Mouse (Mus musculus) hindbrain, embryonic 14.5 days (tissue): ENCODE results near the gene Cux2. TPM values are rescaled to one million over a fixed set of nuclear protein-coding genes. Genes with fewer than 3 reads are reported as not detected.

Source experiments
- ATAC-seq: fragments of 200-750 bp; cut with Nextera tagmentation; 2 replicates; pipeline ENCODE4 v1.8.0; 2017; ENCODE audit warnings: moderate number of reproducible peaks, mild to moderate bottlenecking, moderate TSS enrichment, moderate library complexity; ENCODE audit not compliant: low FRiP score
- DNase-seq: peaks from one replicate; pipeline ENCODE4 v3.0.0-alpha.2; 2015; ENCODE audit warnings: low spot score
- H3K27ac ChIP-seq: fragments of 300-500 bp; sonication (generic); 2 replicates; pipeline ENCODE4 v1.5.1; 2014; ENCODE audit warnings: mild to moderate bottlenecking, moderate library complexity
- H3K27me3 ChIP-seq: fragments of 300-500 bp; sonication (generic); 2 replicates; pipeline ENCODE4 v1.6.1; 2014; ENCODE audit warnings: mild to moderate bottlenecking, low read length, mixed read lengths; ENCODE audit not compliant: control insufficient read depth, insufficient read depth
- H3K36me3 ChIP-seq: fragments of 300-500 bp; sonication (generic); replicated peaks from 2 replicates; pipeline ENCODE4 v1.6.1; 2014; ENCODE audit not compliant: control insufficient read depth, insufficient read depth
- H3K4me1 ChIP-seq: fragments of 300-500 bp; sonication (generic); replicated peaks from 2 replicates; pipeline ENCODE4 v1.6.1; 2014; ENCODE audit warnings: antibody characterized with exemption, low read length, mixed read lengths; ENCODE audit not compliant: control insufficient read depth, insufficient read depth
- H3K4me2 ChIP-seq: fragments of 300-500 bp; sonication (generic); replicated peaks from 2 replicates; pipeline ENCODE4 v1.6.1; 2014; ENCODE audit warnings: mild to moderate bottlenecking, moderate library complexity
- H3K4me3 ChIP-seq: fragments of 300-500 bp; sonication (generic); replicated peaks from 2 replicates; pipeline ENCODE4 v1.5.1; 2014; ENCODE audit warnings: mild to moderate bottlenecking, low read length
- H3K9ac ChIP-seq: fragments of 300-500 bp; sonication (generic); 2 replicates; pipeline ENCODE4 v1.6.1; 2014
- H3K9me3 ChIP-seq: fragments of 300-500 bp; sonication (generic); 2 replicates; pipeline ENCODE4 v1.6.1; 2016; ENCODE audit warnings: low read length; ENCODE audit not compliant: control insufficient read depth
- WGBS: fragments of 180-500 bp; shearing (Covaris S2); extraction: QIAGEN DNeasy Blood & Tissue Kit; methylation state at CpG from one replicate; pipeline ENCODE4 v1.1.7; 2014; 5-methylcytosine and 5-hydroxymethylcytosine counted together
- polyA plus RNA-seq: library from polyadenylated mRNA; unstranded; fragments of >200 nt; fragmentation: Nextera tagmentation; extraction: Ambion mirVana; gene quantifications from 2 replicates; pipeline ENCODE4 v1.2.1, GENCODE M21; 2014

The Cux2 gene
- polyA plus RNA-seq, 1 experiment from 2014 or later: 28.1 TPM

- ATAC-seq (no peak), DNase-seq (no peak)
- no peak overlapping the region for H3K27ac ChIP-seq
- H3K36me3 ChIP-seq: peaks cover 13% of the 10 kb centered on the region
- H3K9ac ChIP-seq: no peak overlapping the region
- H3K27me3 ChIP-seq: peaks cover 3% of the 10 kb centered on the region; the same call in 1 of the 2 replicates
- H3K4me3 ChIP-seq: no peak overlapping the region
- H3K9me3 ChIP-seq: no peaks in the 10 kb centered on the region
- H3K4me1 ChIP-seq: peaks cover 11% of the 10 kb centered on the region
- 88% methylated on average over 3 of the region's 3 CpGs for WGBS
- H3K4me2 ChIP-seq: no peak overlapping the region
Observed at GRCm38 (mm10) chr5:121825606-121826005, 224.3 kb downstream of the Cux2 start.

GRCm38 (mm10) chr5:121824121-121824520, 225.8 kb downstream of the Cux2 start:
- Histone ChIP-seq H3K27ac (peak overlapping the region; percentile 32; the same call in 1 of the 2 replicates), H3K9me3 (no peaks in the 10 kb centered on the region), H3K4me1 (peaks cover 6% of the 10 kb centered on the region), H3K4me2 (no peak overlapping the region), H3K4me3 (no peak overlapping the region), H3K36me3 (peaks cover 27% of the 10 kb centered on the region), H3K27me3 (no peaks in the 10 kb centered on the region), H3K9ac (no peak overlapping the region)
- WGBS: 51% methylated on average over 4 of the region's 4 CpGs
- ATAC-seq (no peak), DNase-seq (no peak)

DNA sequence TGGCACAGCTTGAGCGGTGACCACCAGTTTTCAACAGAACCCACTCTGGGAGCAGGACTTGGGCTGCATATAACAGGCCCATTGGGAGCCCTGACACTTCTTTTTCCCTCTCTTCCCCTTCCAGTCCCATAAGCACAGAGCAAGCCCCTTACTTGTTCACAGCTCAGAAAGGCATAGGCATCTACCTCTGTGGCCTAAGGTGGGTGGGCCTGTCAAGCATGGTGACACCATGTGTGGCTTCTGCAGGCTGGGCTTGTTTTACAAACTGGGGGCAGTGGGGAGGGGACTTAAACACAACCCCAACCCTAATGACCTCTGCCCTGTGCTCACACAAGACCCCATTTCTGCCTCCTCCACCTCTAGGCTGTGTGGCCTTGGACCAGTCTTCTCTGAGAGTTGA, 226.2 kb downstream of the Cux2 start:
- Histone ChIP-seq H3K36me3 (peaks cover 32% of the 10 kb centered on the region), H3K4me2 (no peak overlapping the region), H3K27ac (no peak overlapping the region), H3K4me3 (no peak overlapping the region), H3K9me3 (no peaks in the 10 kb centered on the region), H3K9ac (no peak overlapping the region), H3K4me1 (peaks cover 6% of the 10 kb centered on the region), H3K27me3 (no peaks in the 10 kb centered on the region)
- DNase-seq (no peak), ATAC-seq (no peak)
- WGBS: 95% methylated on average over 1 of the region's 1 CpGs

GRCm38 (mm10) chr5:121822786-121823505, 227.0 kb downstream of the Cux2 start:
- no peak overlapping the region for H3K9ac ChIP-seq
- no peak overlapping the region for H3K4me2 ChIP-seq
- no peak overlapping the region for H3K27ac ChIP-seq
- peaks cover 39% of the 10 kb centered on the region for H3K36me3 ChIP-seq
- H3K27me3 ChIP-seq: no peaks in the 10 kb centered on the region
- no peak overlapping the region for H3K4me3 ChIP-seq
- peaks cover under 1% of the 10 kb centered on the region for H3K4me1 ChIP-seq
- H3K9me3 ChIP-seq: no peaks in the 10 kb centered on the region
- ATAC-seq: no peak
- DNase-seq: no peak
- 78% methylated on average over 7 of the region's 7 CpGs for WGBS

DNA sequence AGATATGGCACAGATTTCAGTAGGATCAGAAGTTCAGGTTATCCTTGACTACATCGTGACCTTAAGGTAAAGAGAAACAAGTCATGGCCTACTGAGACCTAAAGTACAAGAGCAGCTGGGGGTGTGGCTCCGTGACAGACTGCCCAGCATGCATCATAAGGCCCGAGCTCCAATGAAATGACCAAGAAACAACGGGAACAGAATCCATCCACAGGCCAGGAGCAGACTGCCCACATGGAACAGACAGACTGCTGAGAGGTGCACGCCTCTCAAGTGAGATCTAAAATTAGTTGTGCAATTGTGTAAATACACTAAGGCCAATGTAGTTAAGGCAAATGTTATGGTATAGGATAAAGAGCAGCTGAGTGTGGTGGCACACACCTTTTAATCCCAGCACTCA, 228.3 kb downstream of the Cux2 start:
- no peaks in the 10 kb centered on the region for H3K9me3 ChIP-seq
- peaks cover 53% of the 10 kb centered on the region for H3K36me3 ChIP-seq
- H3K4me1 ChIP-seq: no peaks in the 10 kb centered on the region
- H3K27ac ChIP-seq: no peak overlapping the region
- no peak overlapping the region for H3K4me3 ChIP-seq
- no peak for DNase-seq
- no peaks in the 10 kb centered on the region for H3K27me3 ChIP-seq
- H3K9ac ChIP-seq: no peak overlapping the region
- H3K4me2 ChIP-seq: no peak overlapping the region
- no peak for ATAC-seq
- WGBS: 79% methylated on average over 5 of the region's 5 CpGs

DNA sequence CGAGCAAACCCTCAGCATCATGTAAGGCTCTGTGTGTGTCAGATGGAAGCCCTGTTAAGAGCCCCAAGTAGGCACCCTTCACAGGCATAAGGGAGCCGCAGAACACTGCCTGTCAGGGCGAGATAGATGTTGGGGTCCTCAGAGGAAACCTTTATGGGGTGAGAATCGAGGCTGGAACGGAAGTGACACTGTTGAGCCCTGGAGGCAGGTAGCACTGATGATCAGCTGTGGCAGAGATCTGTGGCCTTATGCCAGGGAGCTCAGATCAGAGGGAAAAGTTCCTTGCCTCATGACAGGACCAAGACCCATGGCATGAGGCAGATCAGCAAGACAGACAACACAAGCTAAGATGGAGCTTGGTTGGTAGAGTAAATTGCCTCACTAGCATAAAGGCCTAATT, 228.8 kb downstream of the Cux2 start:
- 87% methylated on average over 5 of the region's 5 CpGs for WGBS
- H3K27ac ChIP-seq: no peak overlapping the region
- H3K27me3 ChIP-seq: no peaks in the 10 kb centered on the region
- no peaks in the 10 kb centered on the region for H3K9me3 ChIP-seq
- peaks cover 58% of the 10 kb centered on the region for H3K36me3 ChIP-seq
- ATAC-seq: no peak
- H3K9ac ChIP-seq: no peak overlapping the region
- no peaks in the 10 kb centered on the region for H3K4me1 ChIP-seq
- H3K4me3 ChIP-seq: no peak overlapping the region
- DNase-seq: no peak
- H3K4me2 ChIP-seq: no peak overlapping the region

DNA sequence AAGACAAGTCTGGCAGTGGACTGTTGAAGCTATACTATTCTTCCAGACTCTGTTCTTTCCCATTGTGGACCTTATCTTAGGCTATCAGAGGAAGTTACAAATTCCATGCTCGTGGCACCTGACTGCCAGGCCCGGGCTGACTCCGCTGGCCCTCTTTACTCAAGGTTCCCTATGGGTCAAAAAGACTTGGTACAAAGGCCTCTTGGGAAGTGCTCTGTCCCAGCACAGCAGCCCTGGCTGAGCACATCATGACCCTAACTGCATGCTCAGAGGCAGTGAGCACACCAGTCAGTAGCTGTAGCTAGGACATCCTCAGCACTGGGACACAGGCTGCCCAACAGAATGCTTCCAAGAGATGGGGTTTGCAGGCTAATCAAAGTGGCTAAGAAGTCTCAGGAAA, 229.2 kb downstream of the Cux2 start:
- Histone ChIP-seq H3K4me1 (no peaks in the 10 kb centered on the region), H3K9ac (no peak overlapping the region), H3K4me2 (no peak overlapping the region), H3K36me3 (peaks cover 62% of the 10 kb centered on the region), H3K4me3 (no peak overlapping the region), H3K9me3 (no peaks in the 10 kb centered on the region), H3K27ac (no peak overlapping the region), H3K27me3 (no peaks in the 10 kb centered on the region)
- 89% methylated on average over 3 of the region's 3 CpGs for WGBS
- no peak for DNase-seq
- ATAC-seq: no peak

GRCm38 (mm10) chr5:121820161-121820560, 229.7 kb downstream of the Cux2 start:
- ATAC-seq (no peak), DNase-seq (no peak)
- H3K9ac ChIP-seq: no peak overlapping the region
- H3K9me3 ChIP-seq: no peaks in the 10 kb centered on the region
- H3K4me2 ChIP-seq: no peak overlapping the region
- no peaks in the 10 kb centered on the region for H3K4me1 ChIP-seq
- no peak overlapping the region for H3K4me3 ChIP-seq
- no peaks in the 10 kb centered on the region for H3K27me3 ChIP-seq
- H3K36me3 ChIP-seq: peaks cover 67% of the 10 kb centered on the region
- 82% methylated on average over 2 of the region's 2 CpGs for WGBS
- no peak overlapping the region for H3K27ac ChIP-seq

DNA sequence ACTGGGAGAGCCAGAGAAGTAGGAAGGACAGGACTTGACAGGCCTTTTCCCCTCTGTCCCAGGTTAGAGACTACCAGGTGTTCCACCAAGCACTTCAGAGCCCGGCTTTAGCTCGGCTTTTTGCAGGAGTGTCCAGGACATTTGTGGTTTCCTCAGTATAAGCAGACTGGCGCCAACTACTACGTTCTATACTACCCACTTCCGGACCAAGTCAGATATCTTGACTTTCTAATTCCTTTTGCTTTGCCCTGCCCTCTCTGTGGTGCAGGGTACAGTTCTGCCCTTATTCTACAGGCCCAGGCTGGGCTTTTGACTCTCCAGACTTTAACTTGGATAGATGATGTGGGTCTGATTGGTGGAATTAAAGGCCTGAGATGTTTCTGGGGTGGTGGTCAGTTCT, 230.3 kb downstream of the Cux2 start:
- Histone ChIP-seq H3K27me3 (no peaks in the 10 kb centered on the region), H3K36me3 (peaks cover 71% of the 10 kb centered on the region), H3K9me3 (no peaks in the 10 kb centered on the region), H3K27ac (no peak overlapping the region), H3K4me3 (no peak overlapping the region), H3K4me2 (no peak overlapping the region), H3K9ac (no peak overlapping the region), H3K4me1 (no peaks in the 10 kb centered on the region)
- DNase-seq (no peak), ATAC-seq (no peak)
- WGBS: 96% methylated on average over 5 of the region's 5 CpGs

DNA sequence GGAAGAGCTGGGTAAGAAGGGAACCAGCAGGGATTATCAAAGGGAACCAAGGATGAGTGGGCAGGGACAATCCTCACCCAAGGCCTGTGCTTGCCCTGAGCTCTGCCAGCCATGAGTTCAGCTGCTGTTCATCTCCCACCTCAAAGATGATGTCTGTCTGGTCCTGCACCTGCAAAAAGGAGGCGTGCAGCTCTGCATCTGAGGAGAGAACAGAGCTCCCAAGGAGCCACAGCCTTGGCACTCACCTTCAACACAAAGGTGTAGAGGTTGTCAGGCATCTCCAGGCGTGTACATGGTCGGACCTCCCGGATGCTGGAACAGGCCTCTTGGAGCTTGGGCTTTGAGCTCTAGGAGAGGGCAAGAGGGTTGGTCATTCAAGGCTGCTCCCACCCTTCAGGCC, 231.0 kb downstream of the Cux2 start:
- no peak overlapping the region for H3K27ac ChIP-seq
- no peaks in the 10 kb centered on the region for H3K27me3 ChIP-seq
- no peak overlapping the region for H3K9ac ChIP-seq
- DNase-seq (no peak), ATAC-seq (no peak)
- H3K4me3 ChIP-seq: no peak overlapping the region
- no peak overlapping the region for H3K4me2 ChIP-seq
- H3K4me1 ChIP-seq: no peaks in the 10 kb centered on the region
- 94% methylated on average over 4 of the region's 4 CpGs for WGBS
- H3K9me3 ChIP-seq: no peaks in the 10 kb centered on the region
- peaks cover 77% of the 10 kb centered on the region for H3K36me3 ChIP-seq
